Mouse (Mus musculus) erythroblast, embryonic 14.5 days (primary cell): Measurements from ENCODE around the gene Fam83g. TPM values are rescaled to one million over a fixed set of nuclear protein-coding genes. Genes with fewer than 3 reads are reported as not detected.

ENCODE experiments used
- H3K27me3 ChIP-seq: 2 replicates; pipeline ENCODE4 v1.6.1; 2012; ENCODE audit warnings: inconsistent platforms; ENCODE audit not compliant: control insufficient read depth
- H3K36me3 ChIP-seq: 2 replicates; pipeline ENCODE4 v1.6.1; 2012; ENCODE audit warnings: mild to moderate bottlenecking, inconsistent platforms; ENCODE audit not compliant: control insufficient read depth
- H3K4me1 ChIP-seq: 2 replicates; pipeline ENCODE4 v1.6.1; 2012; ENCODE audit warnings: inconsistent platforms; ENCODE audit not compliant: control insufficient read depth
- H3K4me3 ChIP-seq: replicated peaks from 2 replicates; pipeline ENCODE3; 2012; ENCODE audit warnings: moderate library complexity, mild to moderate bottlenecking, inconsistent platforms
- H3K9me3 ChIP-seq: 2 replicates; pipeline ENCODE4 v1.6.1; 2012; ENCODE audit warnings: low read length, inconsistent platforms, mixed read lengths; ENCODE audit not compliant: control insufficient read depth
- GATA1 ChIP-seq: IDR thresholded peaks from 2 replicates; pipeline ENCODE4 v1.6.1; 2012; ENCODE audit warnings: low read length, inconsistent platforms, mixed read lengths
- TAL1 ChIP-seq: IDR thresholded peaks from 3 replicates; pipeline ENCODE4 v1.6.1; 2012; ENCODE audit warnings: low read length, inconsistent platforms, mixed read lengths
- polyA plus RNA-seq: library from polyadenylated mRNA; stranded (reverse); fragments of >175 nt; gene quantifications from 2 replicates; pipeline ENCODE4 v1.2.3, GENCODE M21; 2012

Gene Fam83g
- polyA plus RNA-seq, 1 experiment: 1.7 TPM

GRCm38 (mm10) chr11:61701696-61702095, 17.8 kb downstream of the Fam83g start:
- H3K27me3 ChIP-seq: no peaks in the 10 kb centered on the region
- peaks cover 87% of the 10 kb centered on the region for H3K36me3 ChIP-seq
- no peak for TF ChIP-seq TAL1
- no peak for TF ChIP-seq GATA1

GRCm38 (mm10) chr11:61702494-61702893, 18.6 kb downstream of the Fam83g start:
- H3K4me1 ChIP-seq: peaks cover 5% of the 10 kb centered on the region
- H3K36me3 ChIP-seq: peaks cover 87% of the 10 kb centered on the region
- H3K9me3 ChIP-seq: no peaks in the 10 kb centered on the region
- no peak overlapping the region for H3K4me3 ChIP-seq
- no peaks in the 10 kb centered on the region for H3K27me3 ChIP-seq
- TF ChIP-seq GATA1 (no peak), TAL1 (no peak)

More at GRCm38 (mm10) chr11:61701696-61702095, 17.8 kb downstream of the Fam83g start:
- Histone ChIP-seq H3K9me3 (no peaks in the 10 kb centered on the region), H3K4me1 (peaks cover 5% of the 10 kb centered on the region), H3K4me3 (no peak overlapping the region)

GRCm38 (mm10) chr11:61705581-61705980, 21.7 kb downstream of the Fam83g start:
- H3K4me3 ChIP-seq: no peak overlapping the region
- H3K36me3 ChIP-seq: peaks cover 64% of the 10 kb centered on the region
- TF ChIP-seq GATA1 (no peak), TAL1 (no peak)
- H3K4me1 ChIP-seq: peaks cover 5% of the 10 kb centered on the region
- H3K9me3 ChIP-seq: no peaks in the 10 kb centered on the region
- no peaks in the 10 kb centered on the region for H3K27me3 ChIP-seq

- Histone ChIP-seq H3K36me3 (peaks cover 57% of the 10 kb centered on the region), H3K27me3 (no peaks in the 10 kb centered on the region), H3K4me1 (peaks cover 5% of the 10 kb centered on the region), H3K9me3 (no peaks in the 10 kb centered on the region), H3K4me3 (no peak overlapping the region)
- no peak for TF ChIP-seq GATA1
- no peak for TF ChIP-seq TAL1
These were observed 22.3 kb downstream of the Fam83g start for GRCm38 (mm10) chr11:61706232-61706631.

- Histone ChIP-seq H3K36me3 (peaks cover 30% of the 10 kb centered on the region), H3K4me1 (peaks cover 5% of the 10 kb centered on the region), H3K4me3 (no peak overlapping the region), H3K9me3 (no peaks in the 10 kb centered on the region), H3K27me3 (no peaks in the 10 kb centered on the region)
- TF ChIP-seq GATA1: no peak
- no peak for TF ChIP-seq TAL1
These were observed 25.0 kb downstream of the Fam83g start for GRCm38 (mm10) chr11:61708928-61709327.

- peaks cover under 1% of the 10 kb centered on the region; the same call in 1 of the 2 replicates for H3K36me3 ChIP-seq
- TF ChIP-seq TAL1 (no peak), GATA1 (no peak)
- peaks cover 11% of the 10 kb centered on the region for H3K4me1 ChIP-seq
- 0 out of 2 replicates have a peak, but pooled peaks cover 2% of the 10 kb centered on the region for H3K27me3 ChIP-seq
- H3K4me3 ChIP-seq: no peak overlapping the region
- H3K9me3 ChIP-seq: no peaks in the 10 kb centered on the region
These were observed 29.4 kb downstream of the Fam83g start for GRCm38 (mm10) chr11:61713157-61713855.

GRCm38 (mm10) chr11:61714346-61715117, 30.6 kb downstream of the Fam83g start:
- H3K36me3 ChIP-seq: no peaks in the 10 kb centered on the region
- H3K27me3 ChIP-seq: 0 out of 2 replicates have a peak, but pooled peaks cover 2% of the 10 kb centered on the region
- H3K4me1 ChIP-seq: peaks cover 11% of the 10 kb centered on the region
- no peaks in the 10 kb centered on the region for H3K9me3 ChIP-seq
- no peak for TF ChIP-seq GATA1
- TF ChIP-seq TAL1: no peak
- no peak overlapping the region for H3K4me3 ChIP-seq

GRCm38 (mm10) chr11:61715130-61715529, 31.2 kb downstream of the Fam83g start:
- no peaks in the 10 kb centered on the region for H3K9me3 ChIP-seq
- H3K4me3 ChIP-seq: no peak overlapping the region
- H3K4me1 ChIP-seq: peaks cover 11% of the 10 kb centered on the region
- H3K36me3 ChIP-seq: no peaks in the 10 kb centered on the region
- TF ChIP-seq GATA1: no peak
- no peak for TF ChIP-seq TAL1
- 0 out of 2 replicates have a peak, but pooled peaks cover 2% of the 10 kb centered on the region for H3K27me3 ChIP-seq

GRCm38 (mm10) chr11:61717990-61718389, 34.1 kb downstream of the Fam83g start:
- peaks cover 11% of the 10 kb centered on the region for H3K4me1 ChIP-seq
- no peaks in the 10 kb centered on the region for H3K36me3 ChIP-seq
- no peak for TF ChIP-seq TAL1
- no peak for TF ChIP-seq GATA1
- H3K27me3 ChIP-seq: 0 out of 2 replicates have a peak, but pooled peaks cover 2% of the 10 kb centered on the region
- no peak overlapping the region for H3K4me3 ChIP-seq
- no peaks in the 10 kb centered on the region for H3K9me3 ChIP-seq
